Mouse (Mus musculus) G1E (cell line): ENCODE results near the gene Lmntd1.

Experiments
- CTCF ChIP-seq: IDR thresholded peaks from 2 replicates; pipeline ENCODE4 v1.5.1; 2012; ENCODE audit warnings: low read depth, low read length, inconsistent platforms, mixed read lengths
- TAL1 ChIP-seq: conservative IDR thresholded peaks from 2 replicates; pipeline ENCODE4 v1.6.1; 2012; ENCODE audit warnings: low read depth, low read length, inconsistent platforms, mixed read lengths

- TF ChIP-seq CTCF, result no peak
- TF ChIP-seq TAL1, result no peak
Measured at GRCm38 (mm10) chr6:145636682-145637081, 22.6 kb upstream of the Lmntd1 start.
